Mouse (Mus musculus): Measurements from ENCODE around the gene Dctn1. TPM values are rescaled to one million over a fixed set of nuclear protein-coding genes. Genes with fewer than 3 reads are reported as not detected.

Gene Dctn1
- total and polyA plus RNA-seq, 3 experiments = 84.2 to 141 (median 125) TPM

- WGBS = 86% methylated on average over 4 of the region's 4 CpGs
- intact Hi-C loops (cut with DNase I) = no loop called here
- H3K9ac ChIP-seq (ENCODE audit: low read depth, low read length) = no peak overlapping the region
- no peak overlapping the region for H3K4me3 ChIP-seq
- H3K27ac ChIP-seq = no peak overlapping the region
- H3K36me3 ChIP-seq (ENCODE audit: control insufficient read depth, insufficient read depth, low read length) = no peaks in the 10 kb centered on the region
- DNase-seq = no peak
- TF ChIP-seq CTCF (IDR thresholded peaks at IDR 0.05) (no peak), POLR2A (IDR thresholded peaks at IDR 0.05; ENCODE audit: insufficient read depth, low read depth, low read length) (no peak), EP300 (IDR thresholded peaks at IDR 0.05; ENCODE audit: insufficient read depth, low read depth, low read length) (no peak)
- H3K4me1 ChIP-seq (ENCODE audit: control insufficient read depth, insufficient read depth, low read length) = no peaks in the 10 kb centered on the region
- no peaks in the 10 kb centered on the region for H3K79me2 ChIP-seq (replicated peaks; ENCODE audit: control insufficient read depth, insufficient read depth, low read length)
- H3K27me3 ChIP-seq (ENCODE audit: control insufficient read depth, insufficient read depth, low read length) = no peaks in the 10 kb centered on the region
These were observed 67.6 kb downstream of the Dctn1 start for GRCm38 (mm10) chr6:83233306-83233705.

DNA sequence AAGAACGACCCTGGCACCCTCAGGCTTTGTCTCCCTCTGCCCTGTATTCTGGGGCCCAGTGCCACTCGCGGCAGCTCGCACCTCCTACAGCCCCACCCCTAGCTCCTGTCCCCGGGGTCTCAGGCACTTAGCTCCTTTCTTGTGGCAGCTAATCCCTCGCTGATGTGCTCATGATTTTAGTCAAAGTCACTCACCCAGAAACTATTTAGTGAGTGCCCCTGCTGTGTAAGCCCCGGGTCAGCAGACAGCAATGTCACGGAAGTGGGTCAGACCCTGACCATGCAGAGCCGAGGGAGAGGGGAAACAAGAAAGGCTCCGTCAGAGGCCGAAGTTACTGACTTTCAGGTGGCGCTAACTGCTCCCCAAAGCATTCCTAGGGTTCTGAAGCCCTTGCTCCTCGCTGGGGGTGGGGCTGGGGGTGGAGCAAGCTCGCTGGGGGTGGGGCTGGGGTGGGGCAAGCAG lies 68.6 kb downstream of the Dctn1 start:
- Histone ChIP-seq H3K79me2 (replicated peaks; ENCODE audit: control insufficient read depth, insufficient read depth, low read length) (no peaks in the 10 kb centered on the region), H3K36me3 (ENCODE audit: control insufficient read depth, insufficient read depth, low read length) (no peaks in the 10 kb centered on the region), H3K27ac (no peak overlapping the region), H3K27me3 (ENCODE audit: control insufficient read depth, insufficient read depth, low read length) (no peaks in the 10 kb centered on the region), H3K4me1 (ENCODE audit: control insufficient read depth, insufficient read depth, low read length) (no peaks in the 10 kb centered on the region), H3K4me3 (no peak overlapping the region), H3K9ac (ENCODE audit: low read depth, low read length) (no peak overlapping the region)
- intact Hi-C loops (cut with DNase I) = no loop called here
- no peak for TF ChIP-seq POLR2A (IDR thresholded peaks at IDR 0.05; ENCODE audit: insufficient read depth, low read depth, low read length)
- no peak for TF ChIP-seq CTCF (IDR thresholded peaks at IDR 0.05)
- TF ChIP-seq EP300 (IDR thresholded peaks at IDR 0.05; ENCODE audit: insufficient read depth, low read depth, low read length) = no peak
- no peak for DNase-seq
- WGBS = 18% methylated on average over 14 of the region's 14 CpGs

DNA sequence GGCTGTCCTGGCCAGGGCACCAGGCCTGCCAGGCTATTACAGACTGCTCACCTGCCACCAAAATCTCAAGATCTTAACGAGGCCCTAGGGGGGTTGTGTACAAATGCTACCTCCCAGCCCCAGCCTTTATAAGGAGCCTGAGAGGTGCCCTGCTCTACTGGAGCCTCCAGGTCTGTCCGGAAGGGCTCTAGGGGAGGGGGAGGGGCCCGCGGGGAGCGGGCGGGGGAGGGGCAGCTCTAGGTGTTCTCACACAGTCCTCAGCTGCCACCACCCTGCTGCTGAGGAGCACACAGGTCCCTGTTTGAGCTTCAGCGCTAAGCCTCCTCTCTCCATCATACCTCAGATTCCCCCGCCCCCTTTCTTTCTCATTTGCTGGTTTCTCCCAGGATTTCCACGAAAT lies 71.4 kb downstream of the Dctn1 start:
- intact Hi-C loops (cut with DNase I) = no loop called here
- WGBS = 14% methylated on average over 9 of the region's 9 CpGs
- Histone ChIP-seq H3K4me1 (ENCODE audit: control insufficient read depth, insufficient read depth, low read length) (no peaks in the 10 kb centered on the region), H3K27me3 (ENCODE audit: control insufficient read depth, insufficient read depth, low read length) (no peaks in the 10 kb centered on the region), H3K36me3 (ENCODE audit: control insufficient read depth, insufficient read depth, low read length) (no peaks in the 10 kb centered on the region), H3K79me2 (replicated peaks; ENCODE audit: control insufficient read depth, insufficient read depth, low read length) (no peaks in the 10 kb centered on the region), H3K9ac (ENCODE audit: low read depth, low read length) (no peak overlapping the region), H3K27ac (no peak overlapping the region), H3K4me3 (no peak overlapping the region)
- no peak for TF ChIP-seq CTCF (IDR thresholded peaks at IDR 0.05)
- no peak for TF ChIP-seq POLR2A (IDR thresholded peaks at IDR 0.05; ENCODE audit: insufficient read depth, low read depth, low read length)
- TF ChIP-seq EP300 (IDR thresholded peaks at IDR 0.05; ENCODE audit: insufficient read depth, low read depth, low read length) = no peak
- DNase-seq = no peak

DNA sequence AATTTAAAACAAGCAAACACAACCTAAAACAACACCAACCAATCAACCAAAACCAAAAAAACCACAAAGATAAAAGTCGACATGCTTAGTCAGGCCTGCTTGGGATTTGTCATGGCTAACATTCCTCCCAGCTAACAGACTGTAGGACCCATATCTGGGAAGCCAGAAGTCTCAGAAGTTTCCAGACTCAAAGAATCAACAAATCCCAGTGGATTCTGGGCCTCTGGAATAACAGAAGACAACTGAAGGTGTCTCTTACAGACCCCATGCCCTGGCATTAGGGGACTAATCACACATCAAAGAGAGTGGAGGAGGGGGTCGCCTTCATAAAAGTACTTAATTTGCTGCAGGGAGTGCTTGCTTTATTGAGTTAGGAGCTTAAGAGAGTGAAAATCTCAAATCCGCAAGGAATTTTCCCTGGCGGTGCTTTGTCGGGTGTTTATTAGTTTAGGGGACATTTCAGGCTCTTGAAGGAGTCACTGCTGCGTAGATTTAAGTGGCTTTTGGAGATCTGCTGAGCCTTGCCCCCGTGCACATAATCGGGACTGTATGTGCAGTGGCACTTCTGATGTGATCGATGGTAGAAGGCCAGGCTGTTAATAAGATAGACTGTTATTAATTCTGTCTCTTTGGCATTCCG lies 78.8 kb downstream of the Dctn1 start:
- 55% methylated on average over 10 of the region's 10 CpGs for WGBS
- no peaks in the 10 kb centered on the region for H3K79me2 ChIP-seq (replicated peaks; ENCODE audit: control insufficient read depth, insufficient read depth, low read length)
- intact Hi-C loops (cut with DNase I) = no loop called here
- H3K4me1 ChIP-seq (ENCODE audit: control insufficient read depth, insufficient read depth, low read length) = peaks cover 2% of the 10 kb centered on the region
- no peaks in the 10 kb centered on the region for H3K36me3 ChIP-seq (ENCODE audit: control insufficient read depth, insufficient read depth, low read length)
- TF ChIP-seq POLR2A (IDR thresholded peaks at IDR 0.05; ENCODE audit: insufficient read depth, low read depth, low read length) (no peak), CTCF (IDR thresholded peaks at IDR 0.05) (no peak), EP300 (IDR thresholded peaks at IDR 0.05; ENCODE audit: insufficient read depth, low read depth, low read length) (no peak)
- H3K27ac ChIP-seq = no peak overlapping the region
- no peaks in the 10 kb centered on the region for H3K27me3 ChIP-seq (ENCODE audit: control insufficient read depth, insufficient read depth, low read length)
- DNase-seq = no peak
- no peak overlapping the region for H3K9ac ChIP-seq (ENCODE audit: low read depth, low read length)
- no peak overlapping the region for H3K4me3 ChIP-seq

DNA sequence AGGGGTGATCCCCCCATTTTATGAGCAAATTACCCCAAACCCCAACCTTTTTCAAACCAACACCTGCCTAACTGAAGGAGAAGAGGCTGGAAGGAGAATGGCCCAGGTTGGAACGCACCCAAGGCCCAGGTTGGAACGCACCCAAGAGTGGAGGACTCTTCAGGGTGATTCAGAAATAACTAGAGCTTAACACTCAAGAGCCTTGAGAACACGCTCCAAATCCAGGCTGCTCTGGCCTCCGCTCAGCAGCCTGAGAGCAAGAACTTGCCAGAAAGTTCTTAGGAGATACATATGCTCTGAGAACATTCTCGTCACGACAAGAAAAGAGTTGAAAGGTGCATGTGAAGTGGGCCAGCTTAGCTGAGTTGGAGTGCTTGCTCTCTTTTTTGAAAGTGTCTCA lies 79.4 kb downstream of the Dctn1 start:
- intact Hi-C loops (cut with DNase I) = no loop called here
- Histone ChIP-seq H3K4me3 (no peak overlapping the region), H3K36me3 (ENCODE audit: control insufficient read depth, insufficient read depth, low read length) (no peaks in the 10 kb centered on the region), H3K79me2 (replicated peaks; ENCODE audit: control insufficient read depth, insufficient read depth, low read length) (no peaks in the 10 kb centered on the region), H3K9ac (ENCODE audit: low read depth, low read length) (no peak overlapping the region), H3K27me3 (ENCODE audit: control insufficient read depth, insufficient read depth, low read length) (no peaks in the 10 kb centered on the region), H3K4me1 (ENCODE audit: control insufficient read depth, insufficient read depth, low read length) (peaks cover 2% of the 10 kb centered on the region), H3K27ac (peak overlapping the region; percentile 40)
- 38% methylated on average over 6 of the region's 6 CpGs for WGBS
- TF ChIP-seq EP300 (IDR thresholded peaks at IDR 0.05; ENCODE audit: insufficient read depth, low read depth, low read length) = peak; percentile 66; the same call in 1 of the 2 replicates
- no peak for TF ChIP-seq POLR2A (IDR thresholded peaks at IDR 0.05; ENCODE audit: insufficient read depth, low read depth, low read length)
- DNase-seq = peak; percentile 73 to 77

DNA sequence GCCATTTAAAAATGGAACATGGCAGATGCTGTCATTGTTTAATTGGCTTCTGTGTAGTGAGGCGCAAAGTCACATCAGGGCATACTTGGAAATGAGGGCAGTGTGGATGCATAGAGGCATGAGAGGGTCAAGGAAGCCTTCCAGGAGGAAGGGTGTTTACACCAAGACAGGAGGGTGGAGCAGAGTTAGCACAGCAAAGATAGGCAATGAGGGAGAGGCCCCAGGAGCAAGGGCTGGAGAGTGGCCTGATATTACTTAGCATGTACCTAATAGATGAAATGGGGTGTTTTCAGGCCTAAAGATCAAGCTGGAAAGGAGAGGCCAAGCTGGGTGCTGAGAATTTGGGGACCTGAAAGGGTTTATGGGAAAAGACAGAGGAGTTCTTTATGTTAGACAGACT lies 80.3 kb downstream of the Dctn1 start:
- no peaks in the 10 kb centered on the region for H3K79me2 ChIP-seq (replicated peaks; ENCODE audit: control insufficient read depth, insufficient read depth, low read length)
- H3K4me1 ChIP-seq (ENCODE audit: control insufficient read depth, insufficient read depth, low read length) = peaks cover 2% of the 10 kb centered on the region
- H3K36me3 ChIP-seq (ENCODE audit: control insufficient read depth, insufficient read depth, low read length) = no peaks in the 10 kb centered on the region
- H3K27me3 ChIP-seq (ENCODE audit: control insufficient read depth, insufficient read depth, low read length) = no peaks in the 10 kb centered on the region
- no peak for TF ChIP-seq EP300 (IDR thresholded peaks at IDR 0.05; ENCODE audit: insufficient read depth, low read depth, low read length)
- no peak for TF ChIP-seq POLR2A (IDR thresholded peaks at IDR 0.05; ENCODE audit: insufficient read depth, low read depth, low read length)
- TF ChIP-seq CTCF (IDR thresholded peaks at IDR 0.05) = no peak
- no peak overlapping the region for H3K4me3 ChIP-seq
- WGBS = 91% methylated on average over 1 of the region's 1 CpGs
- no peak overlapping the region for H3K9ac ChIP-seq (ENCODE audit: low read depth, low read length)
- intact Hi-C loops (cut with DNase I) = no loop called here
- no peak for DNase-seq
- no peak overlapping the region for H3K27ac ChIP-seq

Data from heart, adult 2 months (tissue).